Mouse (Mus musculus) WW6 (cell line): ENCODE measurements around the gene Dock7.

Experiments
- DNase-seq: peaks from one replicate; pipeline ENCODE4 v3.0.0-alpha.2; 2013; ENCODE audit warnings: low read depth, low spot score

Dock7 gene

DNA sequence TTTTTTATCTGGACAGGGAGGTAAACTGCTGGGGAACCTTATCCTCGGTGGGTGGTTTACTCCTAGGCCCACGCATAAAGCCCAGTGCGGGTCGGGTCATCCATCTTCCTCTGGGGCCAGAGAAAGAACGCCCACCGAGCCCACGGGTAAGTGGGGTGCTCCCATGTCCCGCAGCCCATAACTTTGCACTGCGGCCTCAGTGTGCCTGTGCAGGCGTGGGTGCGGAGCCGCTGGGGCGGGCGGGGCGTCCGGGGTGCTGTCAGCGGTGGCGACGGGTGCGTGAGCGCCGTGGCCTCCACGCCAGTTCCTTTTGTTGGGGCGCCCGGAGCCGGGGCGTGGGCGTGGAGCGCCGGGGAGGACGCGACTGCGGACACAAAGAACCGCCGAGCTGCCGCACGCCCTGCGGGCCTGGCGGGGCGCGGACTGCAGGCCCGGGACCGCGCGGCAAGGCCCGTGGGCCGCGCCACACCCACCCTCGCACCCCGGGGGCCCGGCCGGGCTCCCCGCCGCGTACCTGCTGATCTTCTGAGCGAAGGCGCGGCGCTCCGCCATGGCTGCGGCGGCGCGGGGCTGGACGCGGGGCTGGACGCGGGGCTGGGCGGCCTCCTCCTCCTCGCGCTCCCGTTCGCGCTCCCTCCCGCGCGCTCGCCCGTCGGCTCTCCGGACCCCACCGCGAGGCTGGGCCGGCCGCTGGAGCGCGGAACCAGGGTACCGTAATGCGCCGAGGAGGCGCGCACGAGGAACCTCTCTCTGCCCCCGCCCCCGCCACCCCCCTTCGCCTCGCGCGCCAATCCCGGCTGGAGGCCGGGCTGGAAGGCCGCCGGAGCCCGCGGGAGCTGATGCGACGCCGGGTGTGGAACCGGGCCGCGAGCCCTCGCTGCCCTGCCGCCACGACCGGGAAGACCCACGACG lies at the start of gene Dock7:
Dock7 (minus strand) TSS at position 705 of the 912 bp plus-strand sequence.
- peak; percentile 73 for DNase-seq

DNA sequence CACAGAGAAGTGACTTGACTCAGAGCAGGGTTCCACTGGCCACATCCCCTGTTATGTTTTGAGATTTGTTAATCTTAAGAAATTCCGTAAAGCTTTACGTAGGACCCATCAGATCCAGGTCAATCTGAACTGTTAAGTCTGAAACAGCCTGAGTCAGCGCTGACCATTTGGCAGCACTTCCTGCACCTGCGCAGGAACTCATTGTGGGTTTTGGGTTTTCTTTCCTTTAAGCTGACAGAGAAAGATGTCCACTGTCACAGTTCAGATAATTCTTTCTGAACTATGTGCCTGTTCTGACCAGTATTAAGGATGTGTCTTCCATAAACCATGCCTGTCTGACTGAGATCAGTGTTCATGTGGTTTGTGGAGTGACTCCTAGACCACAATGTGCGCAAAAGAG lies 48.2 kb upstream of the Dock7 start:
- no peak for DNase-seq

GRCm38 (mm10) chr4:99163547-99163946 lies 42.8 kb upstream of the Dock7 start:
- DNase-seq, result no peak

- DNase-seq, result no peak
Observed at GRCm38 (mm10) chr4:99163001-99163400, 42.3 kb upstream of the Dock7 start.

DNA sequence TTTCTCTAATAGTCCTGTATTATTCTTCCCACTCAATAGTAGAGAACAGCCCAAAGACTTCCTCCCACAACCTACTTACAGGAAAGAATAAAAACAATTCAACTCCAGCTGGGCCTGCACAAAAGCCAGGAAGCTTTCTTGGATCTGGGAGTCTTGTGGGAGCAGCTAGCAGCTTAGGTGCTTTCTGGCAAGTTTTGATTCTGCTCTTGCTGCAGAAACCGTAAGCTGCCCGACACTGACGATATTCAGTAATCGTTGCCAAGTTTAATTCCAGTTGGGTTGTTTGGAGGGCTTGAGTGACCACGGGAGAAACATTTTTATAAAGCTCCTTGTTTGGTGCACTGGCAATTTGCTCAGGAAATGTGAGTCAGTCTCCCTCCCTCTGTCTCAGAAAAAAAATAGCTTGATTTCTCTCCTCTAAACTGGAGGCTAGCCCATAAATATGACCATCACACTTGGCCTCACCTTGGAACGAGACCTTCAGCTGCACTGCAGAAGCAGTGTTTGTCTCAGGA lies 40.8 kb upstream of the Dock7 start:
- peak; percentile 46 for DNase-seq

- no peak for DNase-seq
Observed at GRCm38 (mm10) chr4:99160899-99161298, 40.2 kb upstream of the Dock7 start.

DNA sequence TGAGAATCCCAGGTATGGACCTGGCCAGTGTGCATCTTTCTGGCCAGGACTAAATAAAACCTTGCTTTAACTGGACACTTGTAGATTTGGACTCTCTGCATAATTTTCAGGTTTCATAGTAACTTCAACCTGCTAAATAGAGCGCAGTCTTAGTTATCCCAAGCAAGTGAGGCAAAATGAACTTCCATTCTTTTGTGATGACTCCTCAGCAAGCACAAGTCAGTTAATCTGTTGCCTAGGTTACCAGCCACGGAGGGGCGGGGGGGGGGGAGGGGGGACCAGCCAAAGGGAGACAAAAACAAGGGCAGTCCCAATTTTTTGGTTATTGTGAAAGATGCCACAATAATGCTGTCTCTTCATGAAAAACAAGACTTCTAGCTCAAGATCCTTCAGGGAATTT lies 39.7 kb upstream of the Dock7 start:
- no peak for DNase-seq

GRCm38 (mm10) chr4:99158495-99158894 lies 37.8 kb upstream of the Dock7 start:
- DNase-seq, result no peak

GRCm38 (mm10) chr4:99156641-99157307 lies 36.1 kb upstream of the Dock7 start:
- DNase-seq, result no peak

GRCm38 (mm10) chr4:99151885-99152558 lies 31.3 kb upstream of the Dock7 start:
- DNase-seq, result no peak

- DNase-seq, result no peak
Observed at GRCm38 (mm10) chr4:99151434-99151833, 30.7 kb upstream of the Dock7 start.

- DNase-seq, result no peak
Observed at GRCm38 (mm10) chr4:99143323-99143722, 22.6 kb upstream of the Dock7 start.

- DNase-seq, result no peak
Observed at GRCm38 (mm10) chr4:99141578-99141977, 20.9 kb upstream of the Dock7 start.

DNA sequence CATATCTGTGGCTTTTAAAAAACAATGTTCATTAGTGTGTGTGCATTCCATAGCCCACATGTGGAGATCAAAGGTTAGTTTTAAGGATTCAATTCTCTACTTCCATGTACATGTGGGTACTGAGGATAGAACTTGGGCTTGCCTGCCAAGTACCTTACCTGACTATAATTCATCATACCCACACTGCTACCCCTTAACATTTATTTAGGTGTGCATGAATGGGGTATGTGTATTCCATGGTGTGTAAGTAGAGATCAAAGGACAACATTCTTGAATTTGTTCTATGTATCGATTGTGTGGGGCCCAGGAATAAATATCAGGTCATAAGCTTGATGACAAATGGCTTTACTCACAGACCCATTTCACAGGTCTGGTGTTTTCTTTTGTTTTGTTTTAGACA lies 20.5 kb upstream of the Dock7 start:
- no peak for DNase-seq

DNA sequence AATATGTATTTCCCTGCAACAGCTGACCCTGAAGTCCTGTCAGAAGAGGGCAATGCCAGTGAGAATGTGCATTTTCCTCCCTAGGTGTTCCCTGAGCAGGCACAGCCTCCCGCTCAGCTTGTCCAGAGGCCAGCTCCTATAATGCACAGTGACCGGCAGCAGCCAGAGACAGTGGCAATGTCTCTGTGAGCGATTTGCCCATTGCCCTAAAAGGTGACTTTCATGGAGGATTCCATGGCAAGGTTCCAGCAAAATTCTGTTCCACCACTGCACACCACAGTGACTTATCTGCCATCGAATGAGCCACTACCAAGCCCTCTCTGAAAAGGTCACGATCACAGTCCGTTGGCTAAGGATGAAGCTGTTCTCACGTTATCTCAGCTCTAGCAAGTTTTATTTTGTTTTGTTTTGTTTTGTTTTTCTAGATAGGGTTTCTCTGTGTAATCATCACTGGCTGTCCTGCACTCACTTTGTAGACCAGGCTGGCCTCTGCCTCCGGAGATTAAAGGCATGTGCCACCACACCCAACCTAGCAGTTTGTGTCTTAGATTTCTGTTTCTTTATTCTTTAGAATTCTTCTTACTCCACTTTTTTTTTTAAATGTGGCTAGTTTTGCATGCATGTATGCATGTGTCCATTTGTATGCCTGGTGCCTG lies 17.4 kb upstream of the Dock7 start:
- DNase-seq, result no peak

DNA sequence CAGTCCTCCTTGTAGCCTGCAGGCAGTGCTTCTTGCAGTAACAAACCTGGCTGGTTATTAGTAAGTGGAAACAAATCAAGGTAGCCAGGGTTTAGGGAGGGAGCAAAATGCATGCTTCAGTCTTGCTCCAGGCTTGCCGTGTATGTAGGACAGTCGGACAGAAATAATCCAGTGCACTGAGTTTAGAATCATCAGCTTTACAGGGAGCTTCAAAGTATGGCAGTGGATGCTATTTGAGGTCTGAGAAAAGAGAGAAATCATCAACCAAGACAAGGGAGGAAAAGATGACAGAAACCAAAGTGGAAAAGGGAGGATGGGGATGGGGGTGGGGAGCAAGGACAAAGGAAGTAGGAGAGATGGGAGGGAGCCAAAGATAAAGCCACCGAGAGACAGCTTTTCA lies 13.8 kb upstream of the Dock7 start:
- DNase-seq, result no peak

DNA sequence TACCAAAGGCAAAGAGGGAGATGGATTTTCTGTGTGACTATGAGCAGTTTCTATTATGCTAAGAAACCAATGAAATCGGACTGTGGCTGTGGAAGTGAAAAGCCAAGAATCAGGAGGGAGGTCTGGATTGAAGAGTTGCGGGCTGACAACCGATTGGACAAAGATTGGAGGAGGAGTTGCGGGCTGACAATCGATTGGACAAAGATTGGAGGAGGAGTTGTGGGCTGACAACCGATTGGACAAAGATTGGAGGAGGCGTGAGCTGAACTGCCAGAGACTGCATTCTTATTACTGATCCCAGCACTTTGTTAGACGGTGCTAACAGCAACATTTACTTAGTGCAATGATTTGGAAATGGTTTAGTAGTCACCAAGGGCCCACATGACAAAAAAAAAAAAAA lies 12.6 kb upstream of the Dock7 start:
- peak; percentile 39 for DNase-seq

- no peak for DNase-seq
Observed at GRCm38 (mm10) chr4:99132686-99133085, 12.0 kb upstream of the Dock7 start.

GRCm38 (mm10) chr4:99131227-99131653 lies 10.5 kb upstream of the Dock7 start:
- no peak for DNase-seq

GRCm38 (mm10) chr4:99123546-99123945 lies 2.8 kb upstream of the Dock7 start:
- DNase-seq, result no peak

- no peak for DNase-seq
Observed at GRCm38 (mm10) chr4:99122786-99123185, 2.1 kb upstream of the Dock7 start.

DNA sequence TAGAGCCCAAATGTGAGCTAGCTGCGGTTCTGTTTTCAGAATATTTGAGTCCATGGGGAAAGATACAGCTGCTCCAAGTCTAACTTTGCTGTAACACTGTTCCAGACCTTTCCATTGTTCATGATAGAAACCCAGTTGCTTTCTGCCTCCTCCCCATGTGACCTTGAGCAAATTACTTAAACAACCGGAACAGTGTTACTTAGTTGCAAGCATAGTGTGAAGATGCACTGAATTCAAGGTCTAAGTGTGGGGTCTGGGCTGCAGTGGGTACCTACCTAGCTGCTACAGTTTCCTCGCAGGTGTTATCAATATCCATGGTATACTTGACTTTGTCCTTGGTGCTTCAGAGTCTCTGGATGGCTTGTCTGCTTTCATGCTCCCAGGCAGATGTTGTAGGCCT lies 1.3 kb upstream of the Dock7 start:
- no peak for DNase-seq
